Mouse (Mus musculus) mature B cell (primary cell): ENCODE results near the gene Gadd45gip1.
"Not testable (repeated sequence)": the region's sequence is repeated elsewhere in the genome, so short reads cannot be mapped to it uniquely, and the experiment has no call there.

Source experiments
- in situ Hi-C: fragments of 300-500 bp; cut with MboI; formaldehyde crosslinking; loops from 2 replicates; pipeline ENCODE4 v1.14.3; 2019

Gadd45gip1 gene

GRCm38 (mm10) chr8:84797256-84797797 is 34.0 kb upstream of the Gadd45gip1 start:
- in situ Hi-C loops: no loop called here

DNA sequence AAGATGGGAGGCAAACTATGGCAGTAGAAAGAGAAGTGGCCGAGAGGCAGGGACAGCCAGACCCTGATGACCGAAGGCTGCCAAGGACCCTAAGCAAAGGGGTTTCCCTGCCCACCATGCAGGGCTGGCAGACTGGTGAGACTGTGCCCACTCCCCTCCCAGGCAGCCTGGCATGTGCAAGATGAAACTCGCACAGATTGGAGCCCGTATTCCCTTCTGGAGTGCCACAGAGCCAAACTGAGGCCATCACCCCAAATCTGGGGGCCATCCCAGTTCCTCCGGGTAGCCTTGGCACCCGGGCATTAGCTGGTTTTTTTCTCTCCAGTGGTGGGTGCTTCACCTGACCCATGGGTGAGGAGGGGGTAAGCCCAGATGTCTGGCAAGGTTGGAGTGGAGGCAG is 33.4 kb upstream of the Gadd45gip1 start:
- in situ Hi-C loops: no loop called here

DNA sequence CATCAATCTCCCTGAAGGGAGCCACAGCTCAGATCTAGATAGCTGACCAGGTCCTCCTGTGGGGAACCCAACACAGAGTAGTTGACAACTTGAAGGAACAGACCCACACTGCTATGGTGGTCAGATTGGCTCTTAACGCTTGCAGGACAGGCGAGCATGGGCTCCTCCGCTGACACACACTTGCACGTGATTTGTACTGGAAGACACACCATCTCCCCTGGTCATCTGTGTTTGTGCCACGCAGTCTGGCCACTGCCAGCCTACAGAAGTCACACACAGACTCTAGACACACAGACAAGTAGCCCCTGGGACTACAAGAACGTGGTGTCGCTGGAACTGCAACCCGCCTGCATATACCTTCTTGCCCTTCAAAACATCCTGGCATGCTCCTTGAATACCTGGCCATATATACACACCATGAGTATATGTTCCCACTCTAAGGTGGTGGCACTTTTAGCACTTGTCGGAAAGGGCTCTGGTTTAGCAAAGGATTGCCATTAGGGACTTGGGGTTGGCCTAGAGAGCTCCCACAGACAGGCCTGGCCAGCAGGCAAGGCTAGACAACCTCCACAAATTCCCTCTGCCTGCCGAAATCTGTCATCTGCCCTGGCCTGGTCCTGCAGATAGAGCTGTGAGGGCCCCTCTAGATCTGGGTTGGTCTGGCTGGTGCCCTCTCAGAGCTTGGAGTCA is 32.7 kb upstream of the Gadd45gip1 start:
- in situ Hi-C loops: no loop called here

GRCm38 (mm10) chr8:84799136-84799931 is 32.0 kb upstream of the Gadd45gip1 start:
- in situ Hi-C loops: no loop called here

GRCm38 (mm10) chr8:84799999-84800831 is 31.1 kb upstream of the Gadd45gip1 start, which contains the start of gene Nfix:
Gene Nfix (minus strand): TSS chr8:84800344.
- in situ Hi-C loops: no loop called here

DNA sequence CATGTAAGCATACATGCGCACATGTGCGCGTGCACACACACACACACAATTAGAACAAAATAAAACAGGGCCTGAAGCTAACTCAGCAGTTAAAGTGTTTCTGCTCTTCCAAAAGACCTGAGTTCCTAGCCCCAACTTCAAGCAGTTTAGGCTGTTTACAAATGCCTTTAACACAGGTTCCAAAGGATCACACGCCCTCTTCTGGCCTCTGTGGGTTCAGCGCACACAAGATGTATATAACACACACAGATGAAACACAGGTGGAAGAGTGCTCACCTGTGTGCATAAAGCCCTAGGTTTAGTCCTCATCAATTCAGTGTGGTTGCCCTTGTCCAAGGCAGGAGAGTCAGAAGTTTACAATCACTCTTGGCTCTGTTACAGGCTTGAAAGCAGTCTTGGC is 25.3 kb upstream of the Gadd45gip1 start:
- in situ Hi-C loops: no loop called here

GRCm38 (mm10) chr8:84809109-84809940 is 22.0 kb upstream of the Gadd45gip1 start:
- in situ Hi-C loops: no loop called here

- in situ Hi-C loops: loop anchor here (5.0 kb wide), 1 partner anchor 103 kb away; no protein-coding TSS in a partner anchor
Measured at GRCm38 (mm10) chr8:84809941-84810280, 21.4 kb upstream of the Gadd45gip1 start.

DNA sequence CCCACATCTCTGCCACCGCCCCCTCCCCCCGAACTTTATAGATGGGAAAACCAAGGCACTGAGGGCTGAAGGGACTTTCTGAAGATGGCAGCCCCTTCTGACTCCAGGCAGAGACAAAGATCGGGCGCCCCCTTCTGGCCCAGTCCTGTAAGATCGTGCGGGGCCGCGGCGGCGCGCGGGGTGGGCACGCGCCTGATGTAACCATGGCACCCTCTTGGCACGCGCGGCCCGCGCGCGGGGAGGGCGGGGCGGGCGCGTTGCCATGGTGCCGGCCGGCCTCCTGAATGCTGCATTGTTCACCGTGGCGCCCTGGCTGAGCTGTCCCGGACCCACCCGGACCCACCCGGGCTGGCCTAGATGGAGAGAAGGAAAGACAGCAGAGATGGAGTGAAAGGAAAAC is 20.4 kb upstream of the Gadd45gip1 start:
- in situ Hi-C loops: loop anchor here (5.0 kb wide), 1 partner anchor 104 kb away; no protein-coding TSS in a partner anchor

GRCm38 (mm10) chr8:84811303-84811702 is 20.0 kb upstream of the Gadd45gip1 start:
- in situ Hi-C loops: loop anchor here (5.0 kb wide), 1 partner anchor 104 kb away; no protein-coding TSS in a partner anchor

GRCm38 (mm10) chr8:84813059-84813458 is 18.3 kb upstream of the Gadd45gip1 start:
- in situ Hi-C loops: loop anchor here (5.0 kb wide), 1 partner anchor 106 kb away; no protein-coding TSS in a partner anchor

- in situ Hi-C loops: loop anchor here (5.0 kb wide), 1 partner anchor 107 kb away; no protein-coding TSS in a partner anchor
Measured at GRCm38 (mm10) chr8:84813830-84814229, 17.5 kb upstream of the Gadd45gip1 start.

- in situ Hi-C loops: loop anchor here (5.0 kb wide), 1 partner anchor 107 kb away; no protein-coding TSS in a partner anchor
Measured at GRCm38 (mm10) chr8:84814240-84814554, 17.1 kb upstream of the Gadd45gip1 start.

DNA sequence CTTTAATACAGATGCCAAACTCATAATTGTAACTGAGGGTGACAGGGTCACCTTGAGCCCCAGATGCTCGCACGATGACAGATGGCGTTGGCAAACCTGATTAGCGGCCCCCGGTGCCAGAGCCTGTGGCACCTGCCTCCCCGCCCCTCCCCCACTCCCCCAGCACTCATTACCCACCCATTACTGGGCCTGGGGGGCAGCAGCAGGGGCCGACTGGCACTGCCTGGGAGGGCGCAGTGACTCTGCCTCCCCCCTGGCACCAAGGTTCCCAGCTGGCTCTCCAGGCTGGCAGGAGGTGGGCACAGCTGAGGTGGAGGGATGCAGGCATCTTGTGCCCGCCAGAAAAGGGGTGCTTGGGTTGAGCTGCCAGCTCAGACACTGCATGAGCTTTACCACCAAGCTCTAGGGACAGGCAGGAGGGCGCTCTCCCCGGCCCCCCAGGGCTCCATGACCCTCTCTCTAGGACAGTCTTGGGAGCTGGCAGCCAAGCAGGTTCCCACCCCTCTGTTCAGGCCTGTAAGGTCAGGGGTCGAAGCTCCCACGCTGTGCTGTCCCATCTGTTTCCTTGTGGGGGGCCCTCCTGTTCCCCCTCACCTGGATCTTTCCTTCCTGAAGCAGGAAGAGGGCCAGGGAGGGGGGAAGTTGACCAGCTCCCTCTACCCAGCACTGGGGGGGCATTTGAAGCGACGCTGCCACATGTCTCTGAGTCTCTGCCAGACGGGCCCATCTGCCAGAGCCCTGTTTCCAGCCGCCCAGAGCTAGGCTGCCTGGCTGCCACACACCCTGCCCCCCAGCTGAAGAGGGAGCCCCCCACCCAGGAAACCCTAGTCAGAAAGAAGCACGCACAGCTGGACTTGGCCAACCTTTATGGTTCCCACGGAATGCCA is 16.5 kb upstream of the Gadd45gip1 start:
- in situ Hi-C loops: loop anchor here (5.0 kb wide), 1 partner anchor 107 kb away; no protein-coding TSS in a partner anchor

GRCm38 (mm10) chr8:84815547-84815946 is 15.8 kb upstream of the Gadd45gip1 start:
- in situ Hi-C loops: no loop called here

DNA sequence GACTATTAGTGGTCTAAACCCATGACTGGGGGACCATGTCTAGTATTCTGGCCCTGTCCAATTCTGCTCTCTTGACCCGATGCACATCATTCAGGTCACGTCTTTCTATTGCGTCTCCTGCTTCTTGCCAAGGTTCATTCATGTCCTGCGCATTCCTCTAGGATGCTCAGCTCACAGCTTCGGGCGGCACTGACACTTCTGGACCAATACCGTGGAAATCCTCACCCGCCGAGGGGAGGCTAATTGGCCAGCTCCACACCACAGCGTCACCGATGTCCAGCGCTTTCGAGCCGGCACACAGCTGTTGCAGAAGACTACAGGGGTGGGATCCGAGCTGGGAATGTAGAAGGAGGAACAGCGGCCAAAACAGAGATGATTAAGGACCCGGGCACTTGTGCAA is 15.2 kb upstream of the Gadd45gip1 start:
- in situ Hi-C loops: no loop called here

DNA sequence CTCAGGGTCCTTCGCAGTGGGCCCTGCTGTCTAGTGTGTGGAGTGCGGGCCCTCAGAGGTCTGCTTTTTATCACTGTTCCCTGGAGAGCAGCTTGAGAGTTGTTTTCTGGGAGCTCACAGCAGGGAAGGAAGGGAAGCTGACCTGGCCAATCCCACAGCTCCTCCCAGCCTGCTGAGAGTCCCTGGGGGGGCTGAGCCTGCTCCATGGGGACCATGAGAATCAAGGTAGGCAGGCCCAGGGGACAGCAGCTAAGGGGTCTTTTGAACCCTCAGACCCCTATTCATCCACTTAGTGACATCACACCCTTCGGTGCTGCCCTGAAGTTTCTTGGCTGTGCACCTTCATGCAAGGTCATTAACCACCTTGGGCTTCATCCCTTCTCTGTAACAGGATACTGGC is 8.6 kb upstream of the Gadd45gip1 start, which contains the start of gene Dand5:
Gene Dand5 (minus strand): TSS at position 101 of the 400 bp plus-strand sequence.
- in situ Hi-C loops: no loop called here

DNA sequence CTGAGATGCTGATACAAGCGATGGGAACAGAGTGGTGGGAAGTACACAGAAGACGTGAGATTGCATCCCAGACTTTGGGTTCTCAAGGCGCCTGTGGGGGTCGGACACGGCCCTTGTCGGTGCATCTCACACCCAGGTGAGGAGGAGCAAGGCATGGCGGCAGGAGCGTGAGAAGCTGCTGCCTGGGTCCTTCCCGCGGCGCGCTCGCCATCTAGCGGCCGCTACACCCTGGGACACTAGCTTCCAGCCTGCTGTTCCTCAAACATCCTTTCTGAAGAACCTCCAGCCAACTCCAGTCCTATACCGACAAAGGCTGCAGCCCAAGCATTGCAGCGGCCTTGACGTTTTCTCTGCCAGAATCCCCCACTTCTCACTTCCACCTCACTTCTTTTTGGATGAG is 7.7 kb upstream of the Gadd45gip1 start:
- in situ Hi-C loops: no loop called here

- in situ Hi-C loops: no loop called here
Measured at GRCm38 (mm10) chr8:84825636-84826035, 5.7 kb upstream of the Gadd45gip1 start.

GRCm38 (mm10) chr8:84826518-84826917 is 4.8 kb upstream of the Gadd45gip1 start:
- in situ Hi-C loops: not testable (repeated sequence)
